Mouse (Mus musculus): ENCODE measurements around the gene Zbtb8os.

- TF ChIP-seq CTCF (IDR thresholded peaks at IDR 0.05; ENCODE audit: low read depth) (no peak), EP300 (optimal IDR thresholded peaks at IDR 0.05) (no peak)
Observed at GRCm38 (mm10) chr4:129295188-129295587, 40.3 kb upstream of the Zbtb8os start.

Data from stomach, postnatal 0 days (tissue).